Mouse (Mus musculus) lung, postnatal 14 days (tissue): ENCODE data around the gene Vti1b.

ENCODE experiments used
- DNase-seq: peaks from one replicate; pipeline ENCODE4 v3.0.0; 2021

Vti1b gene

DNA sequence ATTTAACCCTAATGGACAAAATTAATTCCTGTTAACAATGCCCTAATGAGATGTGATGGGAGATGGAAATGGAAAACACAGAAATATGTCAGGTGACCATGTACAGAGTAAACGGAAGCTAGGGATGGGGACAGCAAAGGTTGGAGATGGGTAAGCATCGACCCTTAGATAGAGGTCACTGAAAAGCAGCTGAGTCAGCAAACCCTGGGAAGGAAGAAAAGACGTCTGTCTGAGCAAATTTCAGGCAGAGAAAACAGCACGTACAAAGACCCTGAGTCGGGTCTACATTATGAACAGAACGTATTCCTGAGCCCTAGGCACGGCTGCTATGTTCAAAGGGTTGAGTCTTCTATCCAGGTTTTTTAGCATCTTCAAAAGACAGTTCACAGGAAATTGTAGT, 35.5 kb downstream of the Vti1b start:
- DNase-seq = no peak

GRCm38 (mm10) chr12:79135105-79135504, 37.4 kb downstream of the Vti1b start:
- no peak for DNase-seq

DNA sequence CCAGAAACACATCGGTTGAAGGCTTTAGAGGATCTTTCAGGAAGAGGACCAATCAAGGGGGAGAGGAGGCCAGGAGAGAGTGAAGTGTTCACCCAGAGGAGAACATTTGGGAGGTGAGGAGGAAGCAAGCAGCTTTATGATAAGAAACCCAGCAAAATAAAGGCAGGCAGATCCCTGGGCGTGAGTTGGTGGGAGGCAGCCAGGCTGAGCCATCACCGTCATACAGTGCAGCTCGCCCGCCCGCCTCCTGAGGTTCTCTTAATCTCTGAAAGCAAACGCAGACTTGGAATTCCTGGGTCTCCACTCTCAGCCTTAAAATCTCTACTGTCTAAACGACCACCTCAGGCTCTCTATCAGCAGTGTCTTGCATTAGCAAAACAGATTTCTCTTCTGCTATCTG, 37.8 kb downstream of the Vti1b start:
- no peak for DNase-seq

DNA sequence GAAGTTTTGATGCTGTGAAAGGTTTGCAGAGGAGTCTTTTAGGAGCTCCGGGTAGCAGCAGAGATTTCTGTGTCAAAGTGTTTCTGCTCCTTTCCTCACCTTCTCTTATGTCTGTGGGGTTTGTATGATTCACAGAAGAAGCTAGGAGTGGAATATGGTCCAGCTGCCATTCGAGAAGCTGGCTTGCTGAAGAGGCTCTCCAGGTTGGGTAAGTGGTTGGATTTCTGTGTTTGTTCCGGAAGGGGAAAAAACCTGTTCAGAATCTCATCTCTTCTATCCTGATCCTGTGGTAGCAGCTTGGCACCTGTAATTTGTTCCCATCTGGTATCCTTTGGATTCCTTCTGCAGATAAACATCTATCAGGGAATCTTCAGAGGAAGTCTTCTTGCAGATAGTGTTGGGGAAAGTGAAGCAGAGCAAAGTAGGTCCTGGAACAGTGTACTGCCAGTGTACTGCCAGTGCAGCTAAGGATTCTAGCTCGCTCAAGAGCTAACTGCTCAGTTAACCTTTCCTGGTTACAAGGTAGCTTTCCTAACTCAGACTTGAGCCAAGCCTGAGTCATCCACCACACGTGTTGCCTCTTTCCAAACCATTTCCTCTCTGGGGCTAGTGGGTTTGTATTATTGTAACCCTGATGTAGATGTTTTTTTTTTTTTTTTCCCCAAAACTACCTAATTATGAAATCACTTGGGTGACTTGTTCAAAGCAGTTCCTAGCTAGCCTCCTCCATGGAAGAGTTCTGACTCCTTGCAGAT, 40.6 kb downstream of the Vti1b start:
- DNase-seq = peak; percentile 11

GRCm38 (mm10) chr12:79131178-79131675, 41.2 kb downstream of the Vti1b start:
- DNase-seq = no peak

GRCm38 (mm10) chr12:79130299-79131177, 41.9 kb downstream of the Vti1b start, which contains the start of gene Arg2:
TSS of gene Arg2 (plus strand) at chr12:79130777.
- DNase-seq = peak; percentile 81

- DNase-seq = no peak
Observed at GRCm38 (mm10) chr12:79122820-79123219, 49.6 kb downstream of the Vti1b start.

DNA sequence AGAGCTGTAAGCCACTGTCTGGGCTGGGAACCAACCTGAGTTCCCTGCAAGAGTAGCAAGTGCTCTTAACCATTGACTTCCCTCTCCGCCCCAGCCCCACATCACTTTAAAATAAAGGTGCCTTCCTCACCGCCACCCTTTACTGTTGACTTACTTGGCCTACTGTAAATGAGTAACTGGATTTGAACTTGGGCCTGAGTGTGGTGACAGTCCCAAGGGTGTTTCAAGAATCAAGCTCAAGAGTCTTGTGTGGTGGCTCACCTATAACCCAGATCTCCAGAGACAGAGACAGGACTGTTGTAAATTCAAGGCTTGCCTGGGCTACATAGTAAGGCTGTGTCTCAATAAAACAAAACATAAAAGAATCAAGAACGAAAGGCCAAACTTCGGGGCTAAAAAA, 53.5 kb downstream of the Vti1b start:
- DNase-seq = no peak
